In the genomic region with DNA sequence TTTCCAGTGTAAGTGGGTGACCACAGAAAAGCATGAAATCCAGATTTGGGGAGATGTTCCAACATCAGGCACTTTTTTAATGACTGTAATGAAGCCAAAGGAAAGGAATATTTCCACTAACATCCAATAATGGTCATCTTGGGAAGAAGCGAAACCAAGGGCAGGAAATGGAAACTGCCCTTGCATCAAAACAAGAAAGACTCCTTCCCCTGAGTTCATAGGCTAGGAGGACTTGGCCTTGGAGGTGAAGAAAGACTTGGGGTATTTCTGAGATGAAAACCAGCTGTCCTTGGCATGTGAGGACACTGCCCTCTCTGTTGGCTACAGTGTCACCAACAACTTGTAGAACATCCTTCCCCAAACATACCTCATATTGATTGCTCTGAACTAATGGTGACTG, we compare ENCODE assay signal across 30 mouse cellular contexts. TPM values are rescaled to one million over a fixed set of nuclear protein-coding genes. Genes with fewer than 3 reads are reported as not detected.
DNase-seq lines count a peak whose midpoint lies in the region; ATAC-seq and TF ChIP-seq lines count a peak whose summit lies in the region.
"Had no signal": no experiment of that assay in that cellular context is flagged by ENCODE, and none has a peak within 500 bp of the region (broad histone marks: within the 10 kb centered on the region; RNA-seq: fewer than 3 reads in every experiment).

No protein-coding gene starts in this region.

- H3K79me2 ChIP-seq in CH12.LX (replicated peaks; ENCODE audit: control insufficient read depth, extremely low read depth, insufficient read depth, poor library complexity, severe bottlenecking): no peaks in the 10 kb centered on the region

- in situ Hi-C loops in CH12.LX (cut with MboI; ENCODE audit: low pct_ligation_motif_present, low pct_unique_long_range_greater_than_20kb, low sequenced_read_pairs): no loop called here

- TF ChIP-seq RAD21 in CH12.LX (IDR thresholded peaks at IDR 0.05; ENCODE audit: low read depth, low read length): no peak

- dilution Hi-C loops in CH12.LX (cut with MboI; ENCODE audit: extremely low pct_ligation_motif_present, extremely low pct_unique_long_range_greater_than_20kb, low sequenced_read_pairs): no loop called here

- WGBS in lung, postnatal 0 days: 66% methylated on average over 1 of the region's 1 CpGs
- WGBS in hindbrain, embryonic 14.5 days: 97% methylated on average over 1 of the region's 1 CpGs

- no peak overlapping the region for H3K9ac ChIP-seq in lung, postnatal 0 days (replicated peaks; ENCODE audit: low read depth)
- peak overlapping the region; percentile 50; the same call in 1 of the 2 replicates for H3K9ac ChIP-seq in CH12.LX (ENCODE audit: insufficient read depth, low read depth)
- no peak overlapping the region for H3K9ac ChIP-seq in hindbrain, embryonic 14.5 days
- H3K9ac ChIP-seq: embryonic facial prominence, embryonic 13.5 days; forebrain, postnatal 0 days; heart, embryonic 13.5 days; limb, embryonic 15.5 days; liver, embryonic 15.5 days; lung, embryonic 15.5 days had no signal

- peak; percentile 8; the same call in 1 of the 2 replicates for TF ChIP-seq EP300 in lung, postnatal 0 days (IDR thresholded peaks at IDR 0.05)
- peak; percentile 75 for TF ChIP-seq EP300 in CH12.LX (IDR thresholded peaks at IDR 0.05; ENCODE audit: low read length)

- 0 out of 2 replicates have a peak, but pooled peaks cover 2% of the 10 kb centered on the region for H3K4me1 ChIP-seq in lung, postnatal 0 days (ENCODE audit: insufficient read depth, low read depth, low read length)
- H3K4me1 ChIP-seq in CH12.LX (ENCODE audit: control insufficient read depth in 1 of 2, insufficient read depth in 2 of 2): peaks cover 37 to 76% of the 10 kb centered on the region in 2 experiments
- no peaks in the 10 kb centered on the region for H3K4me1 ChIP-seq in hindbrain, embryonic 14.5 days (replicated peaks; ENCODE audit: control insufficient read depth, insufficient read depth, low read length)
- H3K4me1 ChIP-seq: embryonic facial prominence, embryonic 13.5 days; limb, embryonic 15.5 days had no signal

- no peak overlapping the region for H3K27ac ChIP-seq in lung, postnatal 0 days (ENCODE audit: low read length)
- peak overlapping the region; percentile 100 for H3K27ac ChIP-seq in CH12.LX (ENCODE audit: insufficient read depth, low read depth)
- H3K27ac ChIP-seq in hindbrain, embryonic 14.5 days: no peak overlapping the region
- H3K27ac ChIP-seq: embryonic facial prominence, embryonic 13.5 days; forebrain, embryonic 10.5 days; heart, embryonic 13.5 days; kidney, postnatal 0 days; limb, embryonic 10.5 days; limb, embryonic 15.5 days; liver, embryonic 15.5 days; lung, embryonic 15.5 days had no signal

- no peak overlapping the region for H3K4me3 ChIP-seq in lung, postnatal 0 days (ENCODE audit: low read depth, low read length)
- H3K4me3 ChIP-seq in CH12.LX (replicated peaks in 1 of 3; ENCODE audit: low read depth in 2 of 3, low read length in 2 of 3, poor library complexity in 1 of 3): no peak overlapping the region
- H3K4me3 ChIP-seq in hindbrain, embryonic 14.5 days (replicated peaks; ENCODE audit: low read length): no peak overlapping the region
- H3K4me3 ChIP-seq: embryonic facial prominence, embryonic 13.5 days; forebrain, embryonic 10.5 days; heart, embryonic 13.5 days; limb, embryonic 10.5 days; limb, embryonic 15.5 days; liver, embryonic 15.5 days; lung, embryonic 15.5 days had no signal

- no peaks in the 10 kb centered on the region for H3K36me3 ChIP-seq in lung, postnatal 0 days (ENCODE audit: insufficient read depth, low read length)
- H3K36me3 ChIP-seq in CH12.LX (replicated peaks in 1 of 2; ENCODE audit: control insufficient read depth in 1 of 2, insufficient read depth in 1 of 2, low read length in 1 of 2): no peaks in the 10 kb centered on the region
- H3K36me3 ChIP-seq in hindbrain, embryonic 14.5 days (replicated peaks; ENCODE audit: control insufficient read depth, insufficient read depth): no peaks in the 10 kb centered on the region
- H3K36me3 ChIP-seq: embryonic facial prominence, embryonic 13.5 days; forebrain, embryonic 10.5 days; G1E; heart, embryonic 13.5 days; limb, embryonic 10.5 days; limb, embryonic 15.5 days; liver, embryonic 15.5 days; lung, embryonic 15.5 days had no signal

- H3K4me2 ChIP-seq in lung, postnatal 0 days (replicated peaks; ENCODE audit: low read depth, low read length): no peak overlapping the region
- H3K4me2 ChIP-seq in CH12.LX (ENCODE audit: insufficient read depth, low read depth, poor library complexity, severe bottlenecking): no peak overlapping the region
- H3K4me2 ChIP-seq in hindbrain, embryonic 14.5 days (replicated peaks): no peak overlapping the region
- H3K4me2 ChIP-seq: embryonic facial prominence, embryonic 13.5 days; heart, embryonic 13.5 days; limb, embryonic 15.5 days; liver, embryonic 15.5 days; lung, embryonic 15.5 days had no signal

- no peaks in the 10 kb centered on the region for H3K9me3 ChIP-seq in lung, postnatal 0 days (ENCODE audit: low read length)
- H3K9me3 ChIP-seq in CH12.LX (replicated peaks; ENCODE audit: low read length): no peaks in the 10 kb centered on the region
- no peaks in the 10 kb centered on the region for H3K9me3 ChIP-seq in hindbrain, embryonic 14.5 days (ENCODE audit: control insufficient read depth, low read length)
- H3K9me3 ChIP-seq: embryonic facial prominence, embryonic 13.5 days; forebrain, embryonic 10.5 days; G1E; heart, embryonic 13.5 days; limb, embryonic 10.5 days; limb, embryonic 15.5 days; liver, embryonic 15.5 days; lung, embryonic 15.5 days had no signal

- peak; percentile 75 for ATAC-seq in lung, postnatal 0 days
- ATAC-seq in common myeloid progenitor, adult 5-6 weeks (replicated peaks; ENCODE audit: low read depth, poor library complexity, severe bottlenecking): peak; percentile 20; the same call in 1 of the 2 replicates
- peak; percentile 42 for ATAC-seq in megakaryocyte progenitor cell, adult 5-6 weeks (replicated peaks; ENCODE audit: poor library complexity)
- ATAC-seq in hindbrain, embryonic 14.5 days (ENCODE audit: low FRiP score): no peak
- ATAC-seq: forebrain, postnatal 0 days; hindbrain, embryonic 16.5 days had no signal

- TF ChIP-seq CTCF in lung, postnatal 0 days (IDR thresholded peaks at IDR 0.05): no peak
- TF ChIP-seq CTCF in CH12.LX (conservative IDR thresholded peaks at IDR 0.05 in 1 of 2, IDR thresholded peaks at IDR 0.05 in 1 of 2; ENCODE audit: low read depth in 2 of 2, low read length in 2 of 2): no peak

- DNase-seq in lung, postnatal 0 days (ENCODE audit: low spot score): peak; percentile 63
- DNase-seq in lung, postnatal 14 days: no peak
- DNase-seq in CH12.LX (ENCODE audit: extremely low read depth): no peak
- no peak for DNase-seq in hindbrain, embryonic 14.5 days (ENCODE audit: low spot score)
- DNase-seq in heart, adult 9 months (ENCODE audit: low spot score in 2 of 2): no peak
- DNase-seq: adrenal gland, postnatal 14 days; cerebellum, adult 11-12 months; cerebellum, adult 9-11 months; forebrain, postnatal 0 days; heart, adult 18-20 months; heart, postnatal 10 days; kidney, adult 18-20 months; layer of hippocampus, adult 9-11 months; midbrain, embryonic 14.5 days; right cerebral cortex, postnatal 25 days; spleen, adult 18-20 months; thymus, adult 2 months; thymus, postnatal 36 days had no signal

- TF ChIP-seq POLR2A in CH12.LX (IDR thresholded peaks at IDR 0.05; ENCODE audit: low read depth, low read length): no peak

- no peaks in the 10 kb centered on the region for H3K27me3 ChIP-seq in lung, postnatal 0 days (replicated peaks; ENCODE audit: insufficient read depth, low read length)
- H3K27me3 ChIP-seq in CH12.LX (replicated peaks): no peaks in the 10 kb centered on the region
- no peaks in the 10 kb centered on the region for H3K27me3 ChIP-seq in hindbrain, embryonic 14.5 days (ENCODE audit: control insufficient read depth, insufficient read depth, low read length)
- H3K27me3 ChIP-seq: embryonic facial prominence, embryonic 13.5 days; heart, embryonic 13.5 days; limb, embryonic 15.5 days; liver, embryonic 15.5 days; lung, embryonic 15.5 days had no signal

TF ChIP-seq in CH12.LX, 34 proteins besides CTCF, POLR2A, EP300 and RAD21 (continues in another document):
- no peak for TF ChIP-seq ZMIZ1 (IDR thresholded peaks at IDR 0.05; ENCODE audit: low read depth, low read length)
- TF ChIP-seq POLR2AphosphoS2 (IDR thresholded peaks at IDR 0.05; ENCODE audit: low read depth, low read length): no peak
- TF ChIP-seq NELFE (IDR thresholded peaks at IDR 0.05; ENCODE audit: low read depth, low read length): no peak
- no peak for TF ChIP-seq USF2 (conservative IDR thresholded peaks at IDR 0.05; ENCODE audit: low read depth, low read length)
- no peak for TF ChIP-seq CHD2 (IDR thresholded peaks at IDR 0.05; ENCODE audit: low read length)
- no peak for TF ChIP-seq CHD1 (IDR thresholded peaks at IDR 0.05; ENCODE audit: low read depth, low read length)
- TF ChIP-seq E2F4 (IDR thresholded peaks at IDR 0.05; ENCODE audit: insufficient replicate concordance, low read depth, low read length): no peak
- no peak for TF ChIP-seq ZNF384 (IDR thresholded peaks at IDR 0.05; ENCODE audit: low read depth, low read length)
- no peak for TF ChIP-seq ELF1 (IDR thresholded peaks at IDR 0.05; ENCODE audit: low read depth, low read length)
- no peak for TF ChIP-seq KAT2A (IDR thresholded peaks at IDR 0.05; ENCODE audit: insufficient replicate concordance, low read length)
- TF ChIP-seq PAX5 (IDR thresholded peaks at IDR 0.05; ENCODE audit: low read length): no peak
- no peak for TF ChIP-seq MAZ (IDR thresholded peaks at IDR 0.05; ENCODE audit: low read depth, low read length)
- TF ChIP-seq MYC (IDR thresholded peaks at IDR 0.05; ENCODE audit: low read depth, low read length): no peak
- peak; percentile 41; the same call in 1 of the 2 replicates for TF ChIP-seq JUND (conservative IDR thresholded peaks at IDR 0.05; ENCODE audit: low read depth, low read length)
- TF ChIP-seq USF1 (IDR thresholded peaks at IDR 0.05; ENCODE audit: low read depth, low read length): no peak
- no peak for TF ChIP-seq ZC3H11A (IDR thresholded peaks at IDR 0.05; ENCODE audit: low read depth, low read length)
- TF ChIP-seq TBP (conservative IDR thresholded peaks at IDR 0.05; ENCODE audit: low read depth, low read length): no peak
- no peak for TF ChIP-seq MXI1 (IDR thresholded peaks at IDR 0.05; ENCODE audit: low read depth, low read length)
- no peak for TF ChIP-seq SIN3A (IDR thresholded peaks at IDR 0.05; ENCODE audit: low read length)

RNA-seq across cellular contexts. Expression of gene Cd180, which starts 5.2 kb away (rescaled TPM):
- polyA plus RNA-seq in lung, postnatal 0 days (2015; fragmentation: Nextera tagmentation; extraction: Ambion mirVana): 0.67 and 0.96 TPM in 2 replicates
- total RNA-seq in CH12.LX (2012; rRNA removed): 34.2 and 41.7 TPM in 2 replicates
- 40.4 and 43.3 TPM in 2 replicates for total RNA-seq in CH12.LX (2014; rRNA removed)
- polyA plus RNA-seq in CH12.LX (2012; ENCODE audit: insufficient read length, low read depth): 203 and 232 TPM in 2 replicates
- total RNA-seq in common myeloid progenitor, adult 5-6 weeks (2017): 23.2 and 25.9 TPM in 2 replicates
- 47.1 and 51.5 TPM in 2 replicates for total RNA-seq in megakaryocyte progenitor cell, adult 5-6 weeks (2015)
- 11.2 and 14.5 TPM in 2 replicates for total RNA-seq in megakaryocyte progenitor cell, adult 5-6 weeks (2017)
- polyA plus RNA-seq in hindbrain, embryonic 14.5 days (2014; fragmentation: Nextera tagmentation; extraction: Ambion mirVana): 1.0 and 1.1 TPM in 2 replicates
- polyA plus RNA-seq: G1E had no signal
